Mouse (Mus musculus): Measurements from ENCODE around the gene Nme1.
"Not testable (repeated sequence)": the region's sequence is repeated elsewhere in the genome, so short reads cannot be mapped to it uniquely, and the experiment has no call there.

Gene Nme1

GRCm38 (mm10) chr11:93965391-93965790, 2.9 kb downstream of the Nme1 start:
- no peak for DNase-seq (ENCODE audit: low read depth)

GRCm38 (mm10) chr11:93963013-93963412, 5.3 kb downstream of the Nme1 start:
- no peak for DNase-seq (ENCODE audit: low read depth)

DNA sequence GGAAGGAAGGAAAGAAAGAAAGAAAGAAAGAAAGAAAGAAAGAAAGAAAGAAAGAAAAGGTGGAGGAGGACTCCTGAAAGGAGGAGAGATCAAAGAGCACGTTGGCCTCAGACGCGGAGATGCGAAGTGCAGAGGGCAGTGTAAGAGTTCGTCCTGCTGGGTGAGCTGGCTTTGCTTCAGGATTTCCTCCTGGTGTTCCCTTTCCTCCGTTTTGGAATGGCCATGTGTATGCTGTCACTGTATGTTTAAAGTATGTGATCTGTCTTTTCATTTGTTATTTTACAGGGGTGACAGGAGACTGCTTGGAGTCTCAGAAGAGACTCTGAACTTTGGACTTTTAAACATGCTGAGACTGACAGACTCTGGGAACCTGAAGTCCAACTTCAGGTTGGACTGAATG, 6.8 kb downstream of the Nme1 start:
- no peak for DNase-seq (ENCODE audit: low read depth)

- no peak for DNase-seq (ENCODE audit: low read depth)
These were observed 10.6 kb downstream of the Nme1 start for GRCm38 (mm10) chr11:93957746-93958145.

DNA sequence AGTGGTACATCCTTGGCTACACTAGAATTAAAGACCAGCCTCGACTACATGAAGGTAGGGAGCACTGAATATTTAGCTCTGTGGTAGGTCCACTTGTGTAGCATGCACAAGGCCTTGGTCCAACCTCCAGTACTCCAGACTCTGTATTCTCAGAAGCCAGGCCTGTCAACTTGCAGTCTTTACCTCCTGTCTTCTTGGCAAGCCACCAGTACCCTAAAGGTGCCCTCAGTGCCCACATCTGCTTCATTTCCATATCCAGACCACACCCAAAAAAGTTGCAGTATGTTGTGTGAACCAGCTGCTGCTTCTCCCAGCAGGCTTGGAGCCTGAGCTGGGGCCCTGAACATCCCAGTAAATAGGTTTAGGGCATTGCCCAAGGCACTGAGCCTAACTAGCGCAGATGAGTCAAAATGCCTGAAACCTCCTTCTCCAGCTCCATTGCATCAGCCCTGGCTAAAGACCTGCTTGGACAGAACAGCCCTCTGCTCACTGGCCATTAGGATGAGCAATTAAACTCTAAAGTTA, 11.2 kb downstream of the Nme1 start:
- DNase-seq (ENCODE audit: low read depth) = no peak

- DNase-seq (ENCODE audit: low read depth) = no peak
These were observed 12.2 kb downstream of the Nme1 start, which contains the start of gene Nme2 for GRCm38 (mm10) chr11:93956159-93956558. Nme2 (minus strand) TSS chr11:93956259.

DNA sequence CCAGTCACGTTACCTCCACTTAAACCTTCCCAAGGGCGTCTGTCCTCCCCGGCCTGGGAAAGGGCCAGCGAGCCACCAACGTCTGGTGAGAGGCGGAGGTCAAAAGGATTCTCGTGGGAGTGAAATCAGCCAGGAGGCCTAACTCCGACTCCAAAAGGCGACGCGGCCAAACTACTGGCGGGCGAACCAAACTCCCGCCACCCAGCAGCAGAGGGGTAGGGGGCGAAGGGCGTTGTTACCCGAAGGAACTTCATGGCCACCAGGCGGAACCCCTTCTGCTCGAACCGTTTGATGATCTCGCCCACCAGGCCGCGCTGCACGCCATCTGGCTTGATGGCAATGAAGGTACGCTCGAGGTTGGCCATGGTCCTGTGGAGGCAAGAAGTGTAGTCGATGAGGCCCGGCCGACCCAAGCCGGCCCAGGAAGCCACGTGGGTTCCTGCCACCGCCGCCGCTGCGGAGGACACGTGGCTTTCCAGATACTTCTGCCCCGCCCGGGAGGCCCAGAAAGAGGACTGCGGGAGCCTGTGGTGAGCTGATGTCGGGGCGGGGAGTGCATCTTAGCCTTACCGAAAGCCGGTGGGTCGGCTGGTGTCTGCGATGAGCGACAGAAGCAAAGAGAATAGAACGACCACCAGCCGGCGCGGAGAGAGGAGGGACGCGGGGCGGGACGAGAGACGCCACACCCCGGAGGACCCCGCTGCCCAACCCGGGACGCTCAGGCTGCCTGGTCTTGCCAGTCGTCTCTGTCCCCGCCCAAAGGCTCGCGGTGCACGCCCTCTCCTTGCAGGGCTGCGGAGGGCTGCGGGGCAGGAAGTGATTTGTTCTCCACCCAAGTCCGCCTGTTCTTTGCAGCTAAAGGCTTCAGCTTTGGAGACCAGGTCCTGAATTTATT, 12.8 kb downstream of the Nme1 start:
- DNase-seq (ENCODE audit: low read depth) = peak; percentile 86

- DNase-seq (ENCODE audit: low read depth) = no peak
These were observed 13.5 kb downstream of the Nme1 start for GRCm38 (mm10) chr11:93954738-93955255.

GRCm38 (mm10) chr11:93952376-93952775, 15.9 kb downstream of the Nme1 start:
- no peak for DNase-seq (ENCODE audit: low read depth)

DNA sequence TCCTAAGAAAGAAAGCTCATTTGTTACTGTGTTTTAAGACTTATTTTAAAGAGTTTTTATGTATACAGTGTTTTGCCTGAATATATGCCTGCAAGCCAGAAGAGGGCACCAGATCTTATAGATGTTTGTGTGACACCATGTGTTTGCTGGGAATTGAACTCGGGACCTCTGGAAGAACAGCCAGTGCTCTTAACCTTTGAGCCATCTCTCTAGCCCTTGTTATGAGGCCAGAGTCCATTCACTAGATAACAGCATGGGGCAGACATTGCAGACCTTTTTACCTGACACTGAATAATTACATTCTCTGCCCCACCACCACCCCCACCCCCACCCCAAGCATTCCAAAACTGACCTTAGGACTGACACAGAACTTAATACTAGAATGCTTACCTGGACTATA, 18.3 kb downstream of the Nme1 start:
- no peak for DNase-seq (ENCODE audit: low read depth)

DNA sequence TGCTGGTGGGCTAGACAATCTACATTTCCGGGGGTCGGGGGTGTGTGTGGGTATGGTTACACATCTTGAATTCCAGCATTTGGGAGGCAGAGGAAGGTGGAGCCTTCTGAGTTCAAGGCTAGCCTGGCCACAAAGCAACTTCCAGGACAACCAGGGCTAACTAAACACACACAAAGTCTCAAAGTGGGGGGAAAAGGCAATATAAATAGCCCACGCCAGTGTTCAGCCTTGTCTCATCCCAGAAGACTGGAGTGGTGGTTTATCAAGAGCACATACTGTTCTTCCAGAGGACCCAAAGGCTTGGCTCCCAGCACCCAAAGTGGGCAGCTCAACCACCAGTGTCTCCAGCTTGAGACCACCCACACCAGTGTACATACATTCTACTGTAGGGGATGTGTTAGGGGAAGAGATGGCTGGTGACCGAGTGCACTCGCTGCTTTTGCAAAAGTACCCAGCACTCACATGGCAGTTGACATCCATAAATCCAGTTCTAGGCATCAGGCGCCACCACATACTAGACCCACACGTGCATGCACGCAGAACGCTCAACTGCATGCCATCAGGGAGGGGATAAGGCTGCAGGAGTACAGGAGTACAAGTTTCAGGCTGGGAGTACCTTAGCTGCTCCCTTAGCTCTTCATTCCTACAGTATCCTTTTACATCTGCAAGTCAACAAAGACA, 19.3 kb downstream of the Nme1 start:
- DNase-seq (ENCODE audit: low read depth) = no peak

DNA sequence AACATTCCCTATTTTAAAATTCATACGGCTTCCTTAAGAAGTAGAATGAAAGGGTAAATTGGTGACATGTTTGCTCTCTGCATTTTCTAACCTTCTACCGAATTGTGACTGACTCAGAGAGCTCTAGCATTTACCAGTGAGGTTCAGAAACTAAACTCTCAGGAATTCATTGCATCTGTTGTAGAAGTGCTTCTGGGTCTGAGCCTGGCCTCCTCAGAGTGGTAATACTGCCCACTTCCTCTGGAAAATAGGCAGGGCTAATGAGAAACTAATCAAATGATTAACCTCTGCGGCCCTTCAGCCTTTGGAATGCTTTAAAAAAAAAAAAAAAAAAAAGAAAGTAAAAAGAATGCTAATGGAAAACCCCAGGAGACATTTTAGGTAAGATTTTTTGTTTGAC, 23.3 kb downstream of the Nme1 start:
- no peak for DNase-seq (ENCODE audit: low read depth)

DNA sequence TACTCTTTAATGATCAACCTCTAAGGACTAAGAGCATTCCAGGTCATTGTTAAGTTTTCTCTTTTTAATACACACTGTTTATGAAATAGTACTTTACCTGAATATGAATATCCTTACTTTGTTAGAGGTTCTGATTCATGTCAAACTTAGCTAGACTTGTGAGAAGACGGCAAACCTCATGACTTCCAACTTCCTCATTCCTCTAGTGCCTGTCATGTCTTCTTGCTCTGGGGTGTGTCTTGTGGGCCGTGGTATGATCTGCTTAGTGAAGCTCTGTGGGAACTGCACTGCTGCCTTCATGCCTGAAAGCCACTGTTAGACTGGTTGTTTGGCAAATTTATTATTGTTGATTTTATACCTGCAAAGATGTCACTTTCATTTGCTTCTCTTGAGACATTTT, 27.4 kb downstream of the Nme1 start:
- no peak for DNase-seq (ENCODE audit: low read depth)

- DNase-seq (ENCODE audit: low read depth) = no peak
These were observed 39.2 kb downstream of the Nme1 start for GRCm38 (mm10) chr11:93929106-93929505.

DNA sequence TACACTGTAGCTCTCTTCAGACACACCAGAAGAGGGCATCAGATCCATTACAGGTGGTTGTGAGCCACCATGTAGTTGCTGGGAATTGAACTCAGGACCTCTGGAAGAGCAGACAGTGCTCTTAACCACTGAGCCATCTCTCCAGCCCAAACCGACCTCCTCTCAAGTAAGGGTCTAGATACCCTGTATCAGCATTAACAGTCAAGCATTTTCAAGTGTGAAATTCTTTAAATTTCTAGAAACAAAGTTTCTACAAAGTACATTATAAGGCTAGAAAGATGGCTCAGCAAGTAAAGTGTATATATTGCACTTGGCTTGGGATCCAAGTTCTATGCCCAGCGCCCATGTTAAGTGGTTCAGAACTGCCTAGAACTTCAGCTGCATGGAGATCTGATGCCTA, 53.3 kb downstream of the Nme1 start:
- DNase-seq (ENCODE audit: low read depth) = not testable (repeated sequence)

GRCm38 (mm10) chr11:93911603-93912002, 56.7 kb downstream of the Nme1 start:
- no peak for DNase-seq (ENCODE audit: low read depth)

GRCm38 (mm10) chr11:93908829-93909228, 59.5 kb downstream of the Nme1 start:
- DNase-seq (ENCODE audit: low read depth) = no peak

DNA sequence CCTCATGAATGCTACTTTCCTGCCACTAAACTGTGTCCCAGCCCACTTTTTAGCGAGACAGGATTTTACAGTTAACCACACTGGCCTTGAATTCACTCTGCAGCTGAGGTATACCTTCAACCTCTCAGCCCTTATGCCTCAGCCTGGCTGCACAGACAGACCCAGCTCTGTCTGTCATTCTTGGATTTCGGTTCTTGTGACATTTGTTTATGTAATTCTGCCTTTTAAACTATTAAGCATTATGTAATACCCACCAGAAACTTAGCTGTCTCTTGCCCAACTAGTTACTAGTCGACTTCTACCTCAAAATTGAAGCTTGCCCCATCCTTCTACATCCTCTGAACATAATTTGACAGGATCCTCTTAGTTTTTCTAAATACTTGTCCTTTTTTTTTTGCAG, 60.5 kb downstream of the Nme1 start:
- DNase-seq (ENCODE audit: low read depth) = no peak

Measured in c-Kit-positive CD71-negative TER-119-negative erythroid progenitor cells, embryonic 14.5 days (primary cell).